Mouse (Mus musculus): ENCODE data around the gene Zfp462.
A peak's percentile ranks its signal among the peaks of the same experiment; 100 is the strongest.
"Not testable (repeated sequence)": the region's sequence is repeated elsewhere in the genome, so short reads cannot be mapped to it uniquely, and the experiment has no call there.

Gene Zfp462

GRCm38 (mm10) chr4:54950866-54951265 is 6.0 kb downstream of the Zfp462 start:
- DNase-seq (ENCODE audit: low spot score in 2 of 2): no peak

- DNase-seq (ENCODE audit: low spot score in 2 of 2): no peak
Observed at GRCm38 (mm10) chr4:54953657-54954395, 9.0 kb downstream of the Zfp462 start.

DNA sequence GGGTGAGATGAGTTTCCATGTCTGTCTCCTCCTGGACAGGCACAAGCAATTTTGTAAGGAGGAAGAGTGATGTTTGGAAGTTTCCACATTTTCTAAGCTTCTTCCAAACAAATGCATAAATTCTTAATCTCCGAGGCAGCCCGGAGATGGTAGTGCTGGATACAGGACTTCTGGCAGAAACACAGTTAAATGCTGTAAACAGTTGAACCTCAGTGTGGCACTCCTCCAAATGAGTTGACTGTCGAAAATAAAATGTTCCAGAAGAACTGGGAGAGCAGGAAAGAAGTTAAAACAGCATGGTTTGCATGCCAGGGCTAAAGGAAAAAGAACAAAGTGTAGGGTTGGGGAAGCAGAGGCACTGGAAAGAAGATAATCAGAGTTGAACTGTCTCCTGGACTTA is 9.6 kb downstream of the Zfp462 start:
- no peak for DNase-seq (ENCODE audit: low spot score in 2 of 2)

GRCm38 (mm10) chr4:54960776-54961175 is 15.9 kb downstream of the Zfp462 start:
- DNase-seq (ENCODE audit: low spot score in 2 of 2): no peak

- DNase-seq (ENCODE audit: low spot score in 2 of 2): no peak
Observed at GRCm38 (mm10) chr4:54962141-54962540, 17.3 kb downstream of the Zfp462 start.

GRCm38 (mm10) chr4:54963551-54963950 is 18.7 kb downstream of the Zfp462 start:
- no peak for DNase-seq (ENCODE audit: low spot score in 2 of 2)

DNA sequence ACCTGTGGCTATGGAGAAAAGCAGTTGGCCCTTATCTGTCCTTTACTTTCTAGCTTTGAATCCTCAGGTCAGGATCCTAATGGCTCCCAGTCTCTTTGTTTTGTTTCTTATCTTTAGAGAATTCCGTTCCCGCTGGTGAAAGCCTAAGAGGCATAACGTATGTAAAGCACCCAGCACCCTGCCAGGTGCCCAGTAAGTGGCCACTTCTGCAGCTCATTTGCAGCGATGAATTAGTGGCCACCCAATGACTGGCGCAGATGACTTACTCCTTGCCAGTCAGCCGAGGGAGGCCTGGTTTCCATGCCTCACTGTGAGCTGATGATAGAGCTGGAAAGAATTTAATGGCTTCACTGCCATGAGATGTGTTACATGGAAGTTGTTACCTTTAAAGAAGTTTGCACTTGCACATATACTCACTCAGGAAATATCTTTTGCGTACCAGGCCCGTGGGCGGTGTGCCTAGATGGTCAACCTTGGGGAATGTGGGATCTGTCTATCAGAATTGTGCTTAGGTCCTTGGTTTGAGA is 20.4 kb downstream of the Zfp462 start:
- DNase-seq (ENCODE audit: low spot score in 2 of 2): no peak

DNA sequence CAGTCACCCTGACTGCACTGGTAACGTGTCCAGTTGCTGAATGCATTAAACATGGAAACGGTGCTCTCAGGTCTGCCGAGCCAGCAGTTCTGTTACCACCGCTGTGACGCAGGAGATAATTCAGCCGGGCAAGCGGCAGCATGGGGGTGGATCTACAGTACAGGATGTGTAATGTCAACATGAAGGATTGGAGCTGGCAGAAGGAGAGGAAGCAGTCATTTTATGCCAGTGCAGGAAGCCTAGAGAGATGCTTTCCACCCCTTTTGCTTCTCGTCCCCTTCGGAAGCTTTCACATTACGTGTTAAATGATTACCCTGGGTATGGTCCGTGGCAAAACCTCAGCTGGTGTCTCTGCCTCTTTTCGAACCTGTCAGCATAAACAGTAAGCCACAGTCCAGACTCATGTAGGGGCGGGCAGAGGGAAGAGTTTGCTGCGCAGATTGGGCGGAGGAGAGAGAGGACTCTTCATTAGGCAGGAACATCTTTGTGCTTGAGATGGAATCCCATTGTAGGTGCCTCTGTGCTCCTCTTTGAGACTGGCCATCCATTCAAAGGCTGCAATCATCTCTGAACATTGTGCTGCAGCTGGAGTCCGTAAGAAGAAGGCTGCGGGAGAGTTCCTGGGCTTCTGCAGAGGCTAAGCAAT is 21.4 kb downstream of the Zfp462 start:
- DNase-seq (ENCODE audit: low spot score in 2 of 2): peak; percentile 39 to 49

DNA sequence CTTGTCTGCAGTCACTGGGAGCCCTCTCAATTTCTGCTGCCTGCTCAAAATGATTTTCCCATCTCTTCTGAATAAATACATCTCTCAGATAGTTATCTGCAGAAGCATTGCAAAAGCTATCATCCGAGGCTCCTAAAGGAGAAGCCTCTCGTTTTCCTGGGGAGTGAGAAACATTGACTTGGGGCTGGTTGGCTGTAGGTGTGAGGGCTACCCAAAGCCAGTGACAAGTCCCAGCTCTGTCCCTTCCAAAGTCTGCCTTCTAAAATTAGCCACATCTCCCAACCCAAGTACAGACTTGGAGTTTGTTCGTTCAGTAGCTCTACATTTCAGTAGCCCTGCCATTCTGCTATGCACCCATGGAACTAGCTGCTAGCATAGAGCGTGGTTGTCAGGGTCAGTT is 22.3 kb downstream of the Zfp462 start:
- no peak for DNase-seq (ENCODE audit: low spot score in 2 of 2)

- DNase-seq (ENCODE audit: low spot score in 2 of 2): no peak
Observed at GRCm38 (mm10) chr4:54967721-54968120, 22.9 kb downstream of the Zfp462 start.

- DNase-seq (ENCODE audit: low spot score in 2 of 2): no peak
Observed at GRCm38 (mm10) chr4:54969671-54970295, 24.9 kb downstream of the Zfp462 start.

DNA sequence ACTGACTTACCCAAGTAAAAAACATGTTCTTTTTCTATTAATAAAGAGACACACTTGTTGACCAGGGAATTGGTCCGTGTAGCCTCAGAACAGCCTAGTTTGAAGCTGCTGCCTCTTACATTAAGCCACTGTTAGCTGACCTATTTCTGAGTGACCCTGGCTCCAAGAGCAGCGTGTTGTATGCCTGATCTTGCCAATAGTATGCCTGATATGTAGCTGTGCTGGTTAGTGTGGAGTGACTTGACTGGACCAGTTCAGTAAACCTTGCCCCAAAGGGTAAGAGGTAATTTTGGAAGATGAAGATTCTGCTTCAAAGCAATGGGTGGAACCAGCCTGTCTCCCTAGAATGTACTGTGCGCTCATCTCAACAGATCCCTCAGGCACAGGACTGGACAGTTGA is 26.5 kb downstream of the Zfp462 start:
- no peak for DNase-seq (ENCODE audit: low spot score in 2 of 2)

GRCm38 (mm10) chr4:54972096-54972495 is 27.2 kb downstream of the Zfp462 start:
- DNase-seq (ENCODE audit: low spot score in 2 of 2): no peak

- DNase-seq (ENCODE audit: low spot score in 2 of 2): no peak
Observed at GRCm38 (mm10) chr4:54972827-54973560, 28.1 kb downstream of the Zfp462 start.

GRCm38 (mm10) chr4:54979771-54980472 is 35.1 kb downstream of the Zfp462 start:
- no peak for DNase-seq (ENCODE audit: low spot score in 2 of 2)

DNA sequence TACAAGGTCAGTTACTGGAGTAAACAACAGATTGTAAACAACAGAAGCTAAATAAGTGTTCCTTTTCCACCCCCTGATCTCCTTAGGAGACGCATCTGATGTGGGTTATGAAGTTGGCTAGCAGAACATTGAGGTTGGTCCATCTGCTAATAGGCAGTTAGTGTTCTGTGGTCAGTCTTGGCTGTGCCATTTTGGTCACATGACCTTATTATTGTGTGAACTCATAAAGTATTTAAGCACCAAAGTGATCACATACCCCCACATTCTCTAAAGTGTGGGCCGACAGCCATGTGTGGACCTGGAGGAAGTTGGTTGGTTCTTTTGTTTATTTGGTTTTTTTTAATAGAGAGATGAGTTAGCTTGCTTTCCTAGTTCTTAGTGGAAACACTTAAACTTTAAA is 39.7 kb downstream of the Zfp462 start:
- DNase-seq (ENCODE audit: low spot score in 2 of 2): no peak

- no peak for DNase-seq (ENCODE audit: low spot score in 2 of 2)
Observed at GRCm38 (mm10) chr4:54986671-54987070, 41.8 kb downstream of the Zfp462 start.

DNA sequence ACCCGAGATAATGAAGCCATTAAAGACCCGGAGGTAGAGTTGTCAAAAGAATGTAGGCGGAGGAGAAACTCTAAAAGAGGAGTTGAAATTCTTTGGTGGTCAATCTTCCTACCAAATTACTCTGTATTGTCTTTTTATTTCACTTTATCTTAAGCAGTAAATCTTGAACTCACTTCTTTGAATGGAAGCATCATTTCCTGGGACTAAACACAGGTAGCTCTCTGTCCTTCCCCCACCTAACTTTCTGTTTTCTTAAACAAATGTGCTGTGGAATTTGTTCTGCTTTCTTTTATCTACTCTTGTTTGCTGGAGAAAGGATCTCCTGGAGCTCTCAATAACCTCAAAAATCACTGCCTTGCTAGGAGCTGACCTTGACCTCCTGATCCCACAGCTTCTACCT is 42.4 kb downstream of the Zfp462 start:
- no peak for DNase-seq (ENCODE audit: low spot score in 2 of 2)

GRCm38 (mm10) chr4:54987926-54988325 is 43.1 kb downstream of the Zfp462 start:
- DNase-seq (ENCODE audit: low spot score in 2 of 2): no peak

DNA sequence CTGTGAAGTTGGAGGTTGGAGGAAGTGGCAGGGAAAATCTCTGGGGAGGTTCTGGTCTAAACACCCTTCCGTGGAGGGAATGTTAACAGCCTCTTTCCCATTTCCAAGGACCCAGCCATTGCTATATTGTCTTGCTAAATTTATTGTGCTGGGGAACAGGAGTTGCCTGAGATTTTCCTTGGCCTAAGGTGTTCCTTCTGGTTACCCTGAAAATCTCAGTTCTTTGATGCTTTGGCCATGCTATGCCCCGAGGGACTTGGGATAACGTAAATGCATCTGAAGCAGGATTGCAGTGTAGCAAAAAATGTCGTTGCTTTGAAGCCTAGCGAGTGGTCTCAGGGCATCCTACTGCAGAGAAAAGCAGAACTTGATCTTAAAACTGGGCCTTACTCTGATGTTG is 47.1 kb downstream of the Zfp462 start:
- DNase-seq (ENCODE audit: low spot score in 2 of 2): no peak

DNA sequence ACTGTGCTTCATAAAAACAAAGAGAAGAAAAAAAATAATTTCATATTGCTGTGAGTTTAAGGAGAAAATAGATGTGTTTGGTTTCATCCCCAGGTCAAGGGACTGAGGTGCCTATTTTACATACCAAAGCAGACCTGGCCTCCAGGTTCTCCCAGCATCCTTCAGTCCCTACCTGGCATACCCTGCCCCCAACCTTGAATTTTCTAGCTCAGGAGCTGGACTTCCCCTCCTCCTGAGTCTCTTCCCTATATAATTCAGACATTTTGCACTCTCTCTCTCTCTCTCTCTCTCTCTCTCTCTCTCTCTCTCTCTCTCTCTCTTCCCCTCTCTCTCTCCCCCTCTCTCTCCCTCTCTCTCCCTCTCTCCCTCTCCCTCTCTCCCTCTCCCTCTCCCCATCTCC is 48.2 kb downstream of the Zfp462 start:
- DNase-seq (ENCODE audit: low spot score in 2 of 2): not testable (repeated sequence)

DNA sequence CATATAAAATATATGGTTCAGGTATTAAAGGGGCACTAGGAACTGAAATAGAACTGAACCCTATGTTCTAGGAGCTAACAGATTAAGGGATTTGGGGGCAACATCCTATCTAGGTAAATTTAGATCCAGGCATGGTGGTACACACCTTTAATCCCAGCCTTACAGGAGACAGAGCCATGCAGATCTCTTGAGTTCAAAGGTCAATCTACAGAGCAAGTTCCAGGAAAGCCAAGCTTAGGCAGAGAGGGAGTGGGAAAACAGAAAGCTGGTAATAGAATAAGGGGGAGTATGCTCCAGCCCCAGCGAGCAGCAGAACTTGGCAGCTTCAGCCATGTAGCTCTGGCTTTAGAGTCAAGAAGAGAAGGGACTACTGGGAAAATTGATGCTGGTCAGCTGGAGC is 50.4 kb downstream of the Zfp462 start:
- DNase-seq (ENCODE audit: low spot score in 2 of 2): no peak

All from frontal cortex, postnatal 25 days (tissue).